Mouse (Mus musculus) CD8-positive naive resting alpha-beta T cell, adult 2 months (primary cell): ENCODE measurements around the gene Ccdc134.

Experiments
- DNase-seq, 2 experiments: peaks; one replicate each; pipeline ENCODE4 v3.0.0; 2022; ENCODE audit warnings: low read depth in 2 of 2, low spot score in 2 of 2

Ccdc134 gene

DNA sequence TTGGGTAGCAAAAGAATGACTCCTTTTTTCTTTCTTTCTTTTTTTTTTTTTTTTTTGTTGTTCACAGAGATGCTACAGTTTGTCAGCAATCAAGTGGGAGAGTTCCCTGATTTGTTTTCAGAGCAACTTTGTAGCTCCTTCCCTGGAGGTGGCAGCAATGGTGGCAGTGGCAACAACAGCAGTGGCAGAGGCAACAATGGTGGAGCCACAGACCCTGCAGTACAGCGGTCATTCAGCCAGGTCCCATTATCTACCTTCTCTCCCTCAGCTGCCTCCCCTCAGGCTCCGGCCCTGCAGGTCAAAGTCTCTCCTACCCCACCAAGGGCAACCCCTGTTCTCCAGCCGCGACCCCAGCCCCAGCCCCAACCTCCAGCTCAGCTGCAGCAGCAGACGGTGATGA lies 41.9 kb downstream of the Ccdc134 start:
- no peak for DNase-seq

DNA sequence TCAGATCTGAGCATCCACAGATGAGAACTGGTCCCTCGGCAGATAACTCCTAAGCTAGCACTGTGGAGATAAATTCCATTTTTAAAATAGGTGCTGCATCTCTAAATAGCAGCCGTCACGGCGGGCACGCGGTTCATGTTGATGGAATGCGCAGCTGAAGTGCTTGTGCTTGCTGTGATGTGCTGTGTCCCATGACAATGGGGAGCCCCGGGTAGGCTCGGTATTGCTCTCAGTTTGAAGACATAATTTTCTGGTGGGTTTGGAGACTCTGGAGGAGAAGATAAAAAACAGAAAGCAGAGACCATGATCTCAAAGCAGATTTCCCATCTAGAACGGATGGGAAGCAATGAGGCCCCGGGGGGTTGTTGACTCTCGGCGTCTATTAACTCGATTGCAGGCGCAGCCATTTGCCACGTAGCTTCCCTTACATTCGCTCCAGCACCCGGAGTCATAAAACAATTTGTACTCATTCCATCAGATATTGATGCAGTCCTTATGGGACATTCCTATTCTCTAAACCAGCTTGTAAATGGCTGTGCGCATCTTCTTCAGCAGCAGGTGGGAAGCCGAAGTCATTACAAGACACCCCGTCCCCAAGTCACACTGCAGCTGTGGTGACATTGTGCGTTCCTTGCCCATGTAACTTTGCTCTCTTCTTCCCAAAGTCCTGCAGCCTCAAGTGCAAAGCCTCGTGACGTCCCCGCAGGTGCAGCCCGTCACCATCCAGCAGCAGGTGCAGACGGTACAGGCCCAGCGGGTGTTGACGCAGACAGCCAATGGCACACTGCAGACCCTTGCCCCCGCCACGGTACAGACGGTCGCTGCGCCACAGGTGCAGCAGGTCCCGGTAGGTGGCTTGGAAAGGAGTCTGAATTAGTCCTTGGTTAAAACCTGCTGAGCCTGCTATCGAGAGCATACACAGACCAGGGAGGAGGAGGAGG lies 43.0 kb downstream of the Ccdc134 start:
- no peak for DNase-seq

DNA sequence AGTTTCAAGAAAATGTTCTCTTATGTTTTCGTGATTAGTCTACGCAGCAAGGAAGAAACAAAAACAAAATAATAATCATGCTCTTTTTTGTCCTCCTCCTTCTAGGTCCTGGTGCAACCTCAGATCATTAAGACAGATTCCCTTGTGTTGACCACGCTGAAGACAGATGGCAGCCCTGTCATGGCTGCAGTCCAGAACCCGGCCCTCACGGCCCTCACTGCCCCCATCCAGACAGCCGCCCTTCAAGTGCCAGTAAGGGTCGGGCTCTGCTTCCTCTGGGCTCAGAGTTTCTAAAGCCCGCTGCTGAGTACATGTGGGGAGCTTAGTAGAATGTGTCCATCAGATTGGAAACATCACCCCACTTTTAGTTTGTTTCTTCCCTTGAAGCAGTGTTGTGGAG lies 44.9 kb downstream of the Ccdc134 start:
- DNase-seq = no peak

DNA sequence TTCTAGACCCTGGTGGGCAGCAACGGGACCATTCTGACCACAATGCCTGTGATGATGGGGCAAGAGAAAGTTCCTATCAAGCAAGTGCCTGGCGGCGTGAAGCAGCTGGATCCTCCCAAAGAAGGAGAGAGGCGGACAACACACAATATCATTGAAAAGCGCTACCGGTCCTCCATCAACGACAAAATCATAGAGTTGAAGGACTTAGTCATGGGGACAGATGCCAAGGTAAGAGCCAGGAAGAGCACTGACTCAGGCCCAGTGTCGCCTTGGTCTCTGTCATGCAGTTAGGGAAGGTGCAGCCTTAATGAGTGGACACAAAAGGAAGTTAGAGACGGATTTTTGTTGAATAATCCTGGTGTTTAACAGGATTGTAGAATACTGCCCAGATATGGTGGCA lies 47.4 kb downstream of the Ccdc134 start:
- no peak for DNase-seq

DNA sequence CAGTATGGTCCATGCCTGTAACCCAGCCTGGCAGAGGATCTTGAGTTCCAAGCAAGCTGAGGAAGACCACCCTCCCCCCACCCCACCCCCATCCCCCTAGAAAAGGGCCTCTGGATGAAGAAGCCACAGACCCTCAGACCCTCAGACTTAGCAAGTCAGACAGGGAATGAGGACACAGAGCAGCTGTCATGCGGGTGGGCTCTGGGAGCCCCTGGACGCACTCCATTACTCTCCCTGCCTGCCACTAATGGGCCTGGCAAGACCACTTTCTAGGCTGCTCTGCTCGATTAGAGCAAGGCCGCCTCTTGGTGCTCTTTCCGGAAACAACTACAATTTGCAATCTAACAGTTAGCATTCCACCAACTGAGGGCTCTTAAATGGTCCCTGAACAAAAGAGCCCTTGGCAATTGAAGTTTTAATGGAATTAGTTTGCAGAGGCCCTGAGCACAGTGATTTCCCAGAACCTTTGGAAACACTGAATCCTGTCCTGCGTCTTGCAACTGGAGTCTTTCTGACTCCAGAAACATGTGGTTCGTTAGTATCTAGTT lies 50.1 kb downstream of the Ccdc134 start:
- DNase-seq = no peak

DNA sequence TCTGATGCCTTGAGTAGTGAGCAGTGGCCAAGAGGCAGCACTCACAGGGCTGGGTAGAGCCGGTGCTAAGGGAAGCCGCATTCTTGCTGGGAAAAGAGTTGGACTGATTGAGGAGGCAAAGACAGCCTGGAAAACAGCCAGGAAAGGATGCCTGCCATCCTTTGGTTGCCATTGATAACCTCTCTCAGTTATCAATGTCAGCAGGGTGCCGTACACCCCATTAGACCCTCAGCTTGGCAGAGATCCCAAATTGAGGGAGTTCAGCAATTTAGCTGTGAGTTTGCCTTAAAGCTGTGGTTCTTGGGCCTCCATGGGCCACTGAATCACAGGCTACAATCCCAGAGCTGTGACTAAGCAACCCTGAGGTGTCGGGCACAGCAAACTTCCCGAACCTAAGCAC lies 53.4 kb downstream of the Ccdc134 start:
- no peak for DNase-seq

DNA sequence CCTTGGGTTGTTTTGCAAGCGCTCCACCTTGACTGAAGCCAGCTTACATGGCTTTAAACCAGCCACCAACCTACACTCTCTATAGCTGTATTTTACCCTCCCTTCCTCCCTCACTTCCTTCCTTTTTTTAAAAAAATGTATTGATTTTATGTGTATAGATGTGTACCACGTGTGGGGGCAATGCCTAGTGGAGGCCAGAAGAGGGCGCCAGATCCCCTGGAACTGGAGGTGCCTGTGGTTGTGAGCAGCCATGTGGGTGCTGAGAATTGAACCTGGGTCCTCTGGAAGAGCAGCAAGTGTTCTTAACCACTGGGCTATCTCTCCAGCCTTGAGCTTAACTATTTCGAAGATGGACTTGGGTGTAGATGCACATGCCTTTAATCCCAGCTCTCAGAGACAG lies 54.6 kb downstream of the Ccdc134 start:
- DNase-seq = no peak

DNA sequence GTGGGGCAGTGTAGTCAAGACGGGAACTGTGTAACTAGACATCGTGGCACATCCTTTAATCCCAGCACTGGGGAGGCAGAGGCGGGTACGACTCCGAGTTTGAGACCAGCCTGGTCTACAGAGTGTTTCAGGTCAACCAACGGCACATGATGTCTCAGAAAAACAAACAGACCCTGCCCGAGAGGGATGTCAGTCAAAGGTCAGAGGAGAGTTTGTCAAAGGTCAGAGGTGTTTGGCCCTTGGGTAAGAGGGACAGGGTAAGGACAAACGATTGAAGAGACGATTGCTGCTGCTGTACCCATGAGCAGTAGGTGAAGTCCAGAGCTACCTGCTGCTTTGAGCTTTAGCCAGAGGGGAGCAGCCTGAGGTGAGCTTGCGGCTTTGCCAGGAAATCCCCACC lies 55.9 kb downstream of the Ccdc134 start:
- DNase-seq = no peak

DNA sequence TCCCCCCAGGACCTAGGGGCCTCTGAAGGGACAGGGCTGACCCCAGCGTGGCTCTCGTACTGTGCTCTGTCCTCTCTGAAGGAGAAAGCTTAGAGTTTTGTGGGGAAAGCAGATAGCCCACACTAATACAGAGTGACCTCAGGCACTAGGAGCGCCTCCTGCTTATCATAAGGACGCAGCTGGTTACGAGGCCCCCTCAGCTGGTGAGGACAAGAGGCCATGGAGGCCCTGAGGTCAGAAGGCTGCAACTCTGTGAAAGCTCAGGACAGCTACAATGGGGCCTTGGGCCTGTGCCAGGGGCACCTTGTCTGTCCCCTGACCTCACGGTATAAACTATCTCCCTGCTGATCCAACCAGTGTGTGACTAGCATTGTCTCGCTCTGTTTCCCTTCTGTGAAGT lies 56.5 kb downstream of the Ccdc134 start:
- no peak for DNase-seq

DNA sequence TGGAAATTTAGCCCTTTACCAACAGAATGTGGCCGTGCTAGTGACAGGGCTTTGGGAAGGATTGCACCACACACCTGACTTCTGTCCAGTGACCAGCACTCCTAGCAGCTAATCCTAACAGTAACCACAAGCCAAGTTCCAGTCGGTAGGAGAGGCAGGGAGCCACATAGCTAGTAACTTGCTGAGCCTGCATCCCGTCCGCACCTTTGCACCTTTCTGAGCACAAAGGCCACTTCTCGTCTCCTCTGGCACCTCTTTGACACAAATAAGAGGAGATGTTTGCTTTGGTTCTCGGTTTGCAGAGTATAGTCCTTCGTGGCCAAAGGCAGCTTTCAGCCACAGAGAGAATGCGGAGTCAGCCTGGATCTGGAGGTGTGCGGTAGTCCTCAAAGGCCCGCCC lies 56.9 kb downstream of the Ccdc134 start:
- DNase-seq = no peak

DNA sequence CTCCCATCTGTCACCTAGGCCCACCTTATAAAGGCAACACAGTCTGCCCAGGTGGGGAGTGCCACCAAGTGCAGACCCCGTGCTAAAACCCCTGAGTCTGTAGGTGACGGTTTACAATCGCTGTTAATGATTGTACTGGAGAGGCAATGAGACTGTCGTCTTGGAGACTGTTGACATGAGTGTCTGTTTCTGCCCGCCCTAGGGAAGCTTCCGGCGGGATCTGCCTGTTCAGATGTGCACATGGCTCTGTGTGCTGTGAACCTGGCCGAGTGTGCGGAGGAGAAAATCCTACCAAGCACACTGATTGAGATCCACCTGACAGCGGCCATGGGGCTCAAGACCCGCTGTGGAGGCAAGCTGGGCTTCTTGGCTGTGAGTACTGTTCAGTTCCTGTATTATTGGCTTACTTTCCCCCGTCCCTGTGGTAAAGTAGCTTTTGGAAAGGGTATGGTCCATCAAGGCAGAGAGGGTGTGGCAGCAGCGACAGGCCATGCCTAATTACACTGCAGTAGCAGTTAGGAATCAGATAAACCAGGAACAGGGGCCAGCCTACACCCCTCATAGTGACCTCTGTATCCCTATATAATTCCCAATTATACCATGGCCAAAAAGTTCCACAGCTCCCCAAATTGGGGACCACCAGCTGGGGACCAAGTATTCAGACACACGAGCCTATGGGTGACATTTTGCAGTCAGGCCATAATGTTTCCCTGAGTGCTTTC lies 57.5 kb downstream of the Ccdc134 start:
- DNase-seq = no peak

DNA sequence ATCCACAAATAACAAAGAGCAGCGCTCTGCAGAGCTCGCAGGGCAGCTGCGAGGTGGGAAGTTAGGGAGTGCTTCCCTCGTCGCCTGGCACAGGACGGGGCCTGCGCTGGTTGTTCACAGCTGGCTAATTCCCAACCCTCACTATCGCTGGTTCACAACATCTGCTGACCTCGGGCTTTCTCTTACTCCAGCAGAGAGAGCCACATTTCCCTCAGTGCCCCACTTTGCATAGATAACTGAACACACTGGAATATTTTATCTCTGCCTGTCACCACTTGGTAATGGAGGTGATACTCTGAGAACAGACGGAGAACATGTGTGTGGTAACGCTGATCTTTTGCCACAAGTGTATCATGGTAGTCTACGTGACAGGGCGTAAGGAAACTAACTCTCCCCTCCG lies 58.4 kb downstream of the Ccdc134 start:
- DNase-seq = no peak

DNA sequence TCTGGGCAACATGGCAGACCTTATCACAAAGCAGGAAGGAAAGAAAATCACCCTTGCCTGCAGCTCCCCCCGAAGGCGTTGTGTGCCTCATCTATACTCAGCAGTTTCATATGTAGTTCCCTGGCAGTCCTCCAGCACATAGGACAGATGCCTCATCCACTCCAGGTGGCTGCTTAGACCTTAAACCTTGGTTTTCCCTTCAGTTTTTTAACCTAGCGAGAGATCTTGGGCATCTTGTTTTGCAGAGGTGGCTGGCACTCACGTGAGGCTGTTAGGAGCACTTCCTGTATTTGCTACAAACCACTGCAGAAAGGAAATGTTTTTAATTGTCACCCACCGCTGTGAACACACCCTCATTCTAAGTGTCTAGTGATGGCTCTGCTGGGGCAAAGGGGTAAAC lies 59.2 kb downstream of the Ccdc134 start:
- DNase-seq = peak; percentile 57 to 69

DNA sequence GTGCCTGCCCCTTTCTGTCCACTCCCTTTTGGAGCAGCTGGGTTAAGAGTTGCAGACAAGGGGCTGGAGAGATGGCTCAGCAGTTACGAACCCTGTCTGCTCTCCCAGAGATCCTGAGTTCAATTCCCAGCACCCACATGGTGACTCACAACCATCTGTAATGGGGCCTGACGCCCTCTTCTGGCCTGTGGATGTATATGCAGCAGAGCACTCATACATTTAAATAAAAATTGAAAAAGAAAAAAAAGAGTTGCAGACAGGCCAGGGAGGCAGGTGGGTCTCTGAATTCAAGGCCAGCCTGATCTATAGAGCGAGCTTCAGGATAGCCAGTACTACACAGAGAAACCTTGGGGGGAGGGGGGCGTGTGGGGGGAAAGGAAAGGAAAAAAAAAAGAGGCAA lies 59.7 kb downstream of the Ccdc134 start:
- no peak for DNase-seq

DNA sequence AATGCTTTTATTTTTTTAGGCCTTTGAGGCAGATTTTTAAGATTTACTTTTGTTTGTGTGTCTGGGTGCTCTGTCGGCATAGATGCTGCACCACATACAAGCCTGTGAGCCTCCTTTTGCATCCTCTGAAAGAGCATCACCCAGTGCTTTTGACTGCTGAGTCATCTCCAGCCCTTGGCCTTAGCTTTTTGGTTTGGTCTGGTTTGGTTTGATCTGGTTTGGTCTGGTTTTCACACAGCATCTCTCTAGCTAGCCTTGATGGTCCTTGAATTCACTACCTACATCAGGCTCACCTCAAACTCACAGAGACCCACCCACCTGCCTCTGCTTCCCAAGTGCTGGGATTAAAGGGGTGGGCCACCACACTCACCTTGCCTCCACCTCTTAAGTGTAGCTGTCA lies 60.2 kb downstream of the Ccdc134 start:
- no peak for DNase-seq

DNA sequence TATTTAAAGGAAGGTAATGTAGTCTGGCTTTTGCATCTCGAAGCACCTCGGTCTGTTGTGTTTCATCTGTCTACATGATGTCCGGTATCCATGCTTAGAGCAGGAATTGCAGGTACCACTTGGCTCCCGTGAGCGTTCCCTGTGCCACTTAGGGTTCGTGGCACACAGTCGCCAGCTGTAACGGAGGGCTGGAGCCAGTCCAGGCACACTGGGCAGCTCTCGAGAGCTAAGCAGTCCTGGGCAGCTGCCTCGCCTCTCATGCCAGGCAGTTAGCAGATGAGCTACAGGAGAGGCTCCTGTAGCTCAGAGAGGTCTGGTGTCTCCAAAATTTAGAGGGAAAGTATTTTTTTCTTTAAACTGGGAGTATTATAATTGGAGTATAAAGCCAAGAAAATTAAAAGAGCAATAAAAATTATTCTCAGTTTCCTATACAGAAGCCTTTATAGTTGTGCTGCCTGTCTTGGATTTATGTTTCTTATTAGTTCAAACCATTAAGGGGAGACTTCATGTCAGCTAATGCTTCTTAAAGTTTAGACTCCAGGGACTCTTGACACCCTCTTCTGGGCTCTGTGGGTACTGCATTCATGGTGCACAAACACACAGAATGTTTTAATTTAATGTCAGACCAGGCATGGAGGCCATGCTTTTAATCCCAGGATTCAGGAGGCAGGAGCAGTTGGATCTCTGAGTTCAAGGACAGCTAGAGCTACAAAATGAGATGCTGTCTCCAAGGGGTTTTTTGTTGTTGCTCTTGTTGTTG lies 60.9 kb downstream of the Ccdc134 start:
- peak; percentile 42 to 68 for DNase-seq
